Mouse (Mus musculus): ENCODE measurements around the gene Schip1.

The Schip1 gene

GRCm38 (mm10) chr3:68130386-68130785 is 65.8 kb downstream of the Schip1 start:
- DNase-seq = no peak

GRCm38 (mm10) chr3:68138833-68139627 is 74.4 kb downstream of the Schip1 start:
- DNase-seq = no peak

GRCm38 (mm10) chr3:68150688-68151087 is 86.1 kb downstream of the Schip1 start:
- no peak for DNase-seq

GRCm38 (mm10) chr3:68160175-68160574 is 95.6 kb downstream of the Schip1 start:
- no peak for DNase-seq

- no peak for DNase-seq
Measured at GRCm38 (mm10) chr3:68160760-68161159, 96.2 kb downstream of the Schip1 start.

- DNase-seq = no peak
Measured at GRCm38 (mm10) chr3:68178248-68178647, 113.6 kb downstream of the Schip1 start.

- no peak for DNase-seq
Measured at GRCm38 (mm10) chr3:68187471-68187870, 122.9 kb downstream of the Schip1 start.

- no peak for DNase-seq
Measured at GRCm38 (mm10) chr3:68189100-68189499, 124.5 kb downstream of the Schip1 start.

- no peak for DNase-seq
Measured at GRCm38 (mm10) chr3:68196933-68197332, 132.3 kb downstream of the Schip1 start.

- DNase-seq = no peak
Measured at GRCm38 (mm10) chr3:68201214-68201613, 136.6 kb downstream of the Schip1 start.

GRCm38 (mm10) chr3:68202162-68202902 is 137.7 kb downstream of the Schip1 start:
- no peak for DNase-seq

- DNase-seq = no peak
Measured at GRCm38 (mm10) chr3:68203934-68204467, 139.4 kb downstream of the Schip1 start.

GRCm38 (mm10) chr3:68210422-68210821 is 145.8 kb downstream of the Schip1 start:
- no peak for DNase-seq

- DNase-seq = no peak
Measured at GRCm38 (mm10) chr3:68221452-68221851, 156.8 kb downstream of the Schip1 start.

- no peak for DNase-seq
Measured at GRCm38 (mm10) chr3:68239887-68240286, 175.3 kb downstream of the Schip1 start.

GRCm38 (mm10) chr3:68243239-68243638 is 178.6 kb downstream of the Schip1 start:
- DNase-seq = no peak

- DNase-seq = no peak
Measured at GRCm38 (mm10) chr3:68246154-68246553, 181.6 kb downstream of the Schip1 start.

- DNase-seq = no peak
Measured at GRCm38 (mm10) chr3:68250589-68250988, 186.0 kb downstream of the Schip1 start.

- no peak for DNase-seq
Measured at GRCm38 (mm10) chr3:68252335-68252734, 187.7 kb downstream of the Schip1 start.

GRCm38 (mm10) chr3:68262304-68262703 is 197.7 kb downstream of the Schip1 start:
- no peak for DNase-seq

GRCm38 (mm10) chr3:68267905-68268304 is 203.3 kb downstream of the Schip1 start:
- DNase-seq = no peak

GRCm38 (mm10) chr3:68269251-68269650 is 204.6 kb downstream of the Schip1 start:
- DNase-seq = no peak

GRCm38 (mm10) chr3:68270246-68270645 is 205.6 kb downstream of the Schip1 start:
- DNase-seq = no peak

- DNase-seq = no peak
Measured at GRCm38 (mm10) chr3:68271457-68271856, 206.9 kb downstream of the Schip1 start.

Measured in cerebellum, adult 9-11 months (tissue).